Mouse (Mus musculus) right cerebral cortex, postnatal 14 days (tissue): ENCODE results near the gene Ints12.

ENCODE experiments used
- DNase-seq: peaks from one replicate; pipeline ENCODE4 v3.0.0; 2022

Ints12 gene

DNA sequence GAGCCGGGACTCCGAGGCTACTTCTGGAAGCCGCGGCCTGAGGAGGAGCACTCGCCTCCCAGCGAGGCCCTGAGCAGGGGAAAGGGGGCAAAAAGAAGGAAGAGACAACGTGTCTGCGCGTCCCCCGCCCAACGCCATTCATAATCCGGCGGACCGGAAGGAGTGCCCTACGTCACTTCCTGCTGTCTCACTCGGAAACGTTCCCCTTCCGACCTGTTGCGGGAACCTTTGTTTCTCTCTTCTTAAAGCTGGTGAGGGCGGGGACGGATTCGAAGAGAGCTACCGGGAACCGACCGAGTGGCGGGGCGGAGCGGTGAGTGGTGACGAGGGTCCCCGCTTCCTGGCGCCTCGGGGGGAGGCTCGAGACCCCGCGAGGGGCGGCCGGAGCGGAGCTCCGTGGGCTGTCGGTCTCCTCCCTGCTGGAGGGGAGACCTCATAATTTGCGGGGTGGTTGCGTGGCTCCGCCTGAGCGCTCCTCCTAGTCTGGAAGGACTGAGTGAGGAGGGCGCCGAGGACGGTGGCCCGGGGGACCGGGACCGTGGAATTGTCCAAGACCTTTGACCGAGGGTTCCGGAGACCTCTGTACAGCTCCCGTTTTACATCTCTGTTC is at the start of gene Ints12, which contains the start of gene Gstcd:
Ints12 (plus strand) TSS at position 177 of the 610 bp plus-strand sequence.
Gstcd (minus strand) TSS at position 370 of the 610 bp plus-strand sequence.
- peak; percentile 92 for DNase-seq

DNA sequence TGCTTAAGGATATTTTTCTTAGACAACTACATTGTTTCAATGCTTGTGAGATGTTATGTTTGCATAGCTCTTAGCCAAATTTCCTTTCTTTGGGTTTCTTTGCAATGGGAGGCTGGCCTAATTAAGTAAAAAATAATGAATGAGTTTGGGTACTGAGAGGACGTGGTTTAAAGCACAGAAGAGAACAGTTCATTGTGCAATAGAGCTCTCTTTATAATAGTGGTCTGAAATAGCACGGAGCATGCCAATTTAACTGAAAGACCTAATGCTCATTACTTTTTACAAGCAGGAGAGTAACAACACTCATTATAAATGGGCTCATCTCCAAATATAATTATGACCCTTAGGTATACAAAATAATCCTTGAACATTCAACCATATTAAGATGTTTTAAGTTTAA is 39.6 kb upstream of the Ints12 start:
- DNase-seq, result no peak

DNA sequence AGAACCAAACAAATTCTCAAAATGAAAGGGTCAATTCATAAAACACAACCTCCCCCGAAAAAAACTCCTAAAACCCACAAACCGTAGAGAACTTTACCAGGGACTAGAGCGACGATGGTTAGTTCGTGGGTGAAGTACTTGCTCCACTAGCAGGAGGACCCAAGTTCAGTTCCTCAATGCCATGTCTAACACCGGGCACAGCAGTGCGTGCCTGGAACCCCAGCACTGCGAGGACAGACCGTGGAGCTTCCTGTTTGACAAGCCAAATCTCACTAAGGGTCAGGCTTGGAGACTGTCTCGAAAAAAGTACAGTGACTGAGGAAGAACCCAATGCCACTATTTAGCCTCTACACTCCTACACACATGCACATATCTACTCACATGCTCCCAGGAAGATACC is 16.1 kb upstream of the Ints12 start:
- peak; percentile 9 for DNase-seq

DNA sequence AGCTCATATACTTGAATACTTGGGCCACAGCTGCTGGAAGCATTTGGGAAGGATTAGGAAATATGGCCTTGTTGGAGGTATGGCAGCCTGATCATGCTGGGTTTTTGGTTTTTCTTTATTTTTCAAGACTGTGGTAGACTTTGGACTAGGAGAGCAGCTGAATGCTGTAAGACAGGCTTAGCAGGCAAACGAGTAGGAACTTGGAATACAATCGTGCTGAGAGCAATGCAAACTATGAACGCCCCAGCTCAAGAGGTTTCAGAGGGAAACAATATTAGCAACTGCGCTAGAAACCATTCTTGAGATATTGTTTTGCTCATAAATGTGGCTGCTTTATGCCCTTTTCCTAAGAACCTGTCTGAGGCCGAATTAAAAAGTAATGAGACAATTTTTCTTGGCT is 8.9 kb upstream of the Ints12 start:
- no peak for DNase-seq

DNA sequence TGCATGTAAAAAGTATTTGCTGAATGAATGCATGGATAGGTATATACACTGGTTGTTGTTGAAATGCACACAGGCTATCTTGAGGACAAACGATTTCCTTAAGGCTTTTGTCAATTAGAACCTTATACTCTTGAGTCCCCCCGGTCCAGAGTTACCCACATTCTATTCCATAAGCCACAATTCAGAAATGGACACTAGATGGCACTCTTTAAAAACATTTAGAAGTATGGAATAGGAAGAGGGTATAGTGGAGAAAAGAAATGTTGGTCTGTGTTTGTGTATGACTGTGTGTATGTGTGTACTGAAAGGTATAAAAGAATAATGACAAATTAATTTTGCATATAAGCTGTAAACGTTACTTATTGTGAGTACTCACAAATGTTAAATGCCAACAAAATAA is 5.8 kb upstream of the Ints12 start:
- no peak for DNase-seq

DNA sequence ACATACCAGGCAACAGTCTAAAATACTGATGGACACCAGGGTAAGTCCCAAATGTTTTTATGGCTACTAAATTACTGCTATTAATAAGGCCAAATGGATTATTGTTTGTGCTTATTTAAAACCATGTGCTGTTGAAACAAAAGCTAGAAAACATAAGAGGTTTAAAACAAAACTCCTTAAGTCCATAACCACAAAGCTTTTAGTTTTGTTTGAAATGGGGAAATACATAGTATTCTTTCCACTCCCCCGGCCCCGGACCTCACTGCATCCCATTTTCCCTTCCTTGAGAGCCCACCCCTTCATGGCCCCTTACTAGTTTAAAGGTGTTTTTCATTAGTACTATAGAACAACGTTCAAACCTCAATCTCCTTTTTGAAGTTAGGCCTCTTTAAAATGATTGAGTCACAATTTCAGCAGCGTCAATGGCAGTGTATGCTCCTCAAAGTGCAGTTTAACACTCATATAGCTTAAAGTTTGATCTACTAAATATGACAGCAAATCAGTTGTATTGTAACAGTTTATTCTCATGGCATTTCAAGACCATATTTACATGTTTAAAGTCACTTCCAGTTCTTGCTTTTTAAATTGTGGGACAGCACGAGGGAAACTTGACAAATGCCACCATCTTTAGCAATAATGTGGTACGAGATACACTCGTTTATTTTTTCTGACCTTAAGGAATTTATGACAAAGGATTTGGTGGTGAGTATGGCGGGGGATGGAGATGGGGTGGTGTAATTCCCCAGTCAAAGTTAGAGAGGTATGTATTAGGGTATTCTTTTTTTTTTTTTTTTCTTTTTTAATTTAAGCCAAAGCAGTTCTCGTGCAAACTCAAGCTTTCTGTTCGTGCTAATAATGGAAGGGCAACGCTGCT is 1.2 kb upstream of the Ints12 start:
- no peak for DNase-seq

DNA sequence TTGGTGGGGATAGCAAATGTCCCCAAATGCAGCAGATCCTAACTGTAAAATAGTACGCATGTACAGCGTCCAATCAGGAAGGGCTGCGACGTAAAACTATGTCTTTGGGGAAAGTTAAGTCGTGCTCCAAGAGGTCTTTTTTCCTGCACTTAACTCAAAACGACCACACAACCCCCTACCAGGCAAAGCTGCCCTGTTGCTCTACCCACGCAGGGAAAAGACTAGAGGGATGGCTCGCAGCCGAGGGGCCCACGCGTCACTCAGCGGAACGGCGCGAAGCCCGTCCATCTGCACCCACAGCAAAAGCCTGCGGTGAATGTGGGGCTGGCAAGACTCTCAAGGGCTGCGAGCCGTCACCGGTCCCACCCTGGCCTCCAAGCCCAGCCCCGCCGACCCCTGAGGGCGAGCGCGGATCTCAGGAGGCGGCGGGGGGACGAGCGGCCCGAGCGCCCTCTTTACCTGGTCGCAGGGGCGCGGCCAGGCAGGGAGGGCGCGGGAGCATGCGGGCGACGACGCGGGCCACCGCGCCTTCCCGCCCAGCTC is 448 bp upstream of the Ints12 start:
- DNase-seq, result peak; percentile 58

DNA sequence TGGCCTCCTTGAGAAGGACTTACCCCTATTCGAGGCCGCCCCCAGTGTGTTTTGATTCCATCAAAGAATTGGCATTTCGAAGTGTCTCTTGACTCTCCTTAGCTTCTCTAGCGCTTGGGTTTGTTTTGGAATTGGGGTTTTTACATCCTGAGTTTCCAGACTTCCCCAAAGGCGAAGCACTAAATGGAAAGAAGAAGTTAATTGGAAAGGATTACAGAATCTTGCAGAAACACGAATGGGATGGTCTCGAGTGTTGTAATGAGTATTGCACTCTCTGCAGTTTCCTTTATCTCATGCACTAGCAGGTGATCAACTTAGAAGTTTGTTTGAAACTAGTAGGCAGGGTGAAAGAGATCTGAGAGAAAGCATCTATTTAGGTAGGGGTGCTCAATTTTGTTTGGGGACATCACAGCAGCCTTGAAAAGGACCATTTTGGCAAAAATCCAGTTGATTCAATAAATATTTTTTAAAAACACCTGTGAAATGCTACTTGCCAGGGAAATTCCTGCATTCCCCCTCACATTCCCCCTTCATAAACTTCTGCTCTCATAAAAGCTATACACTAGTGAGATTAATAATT is 724 bp downstream of the Ints12 start:
- no peak for DNase-seq

DNA sequence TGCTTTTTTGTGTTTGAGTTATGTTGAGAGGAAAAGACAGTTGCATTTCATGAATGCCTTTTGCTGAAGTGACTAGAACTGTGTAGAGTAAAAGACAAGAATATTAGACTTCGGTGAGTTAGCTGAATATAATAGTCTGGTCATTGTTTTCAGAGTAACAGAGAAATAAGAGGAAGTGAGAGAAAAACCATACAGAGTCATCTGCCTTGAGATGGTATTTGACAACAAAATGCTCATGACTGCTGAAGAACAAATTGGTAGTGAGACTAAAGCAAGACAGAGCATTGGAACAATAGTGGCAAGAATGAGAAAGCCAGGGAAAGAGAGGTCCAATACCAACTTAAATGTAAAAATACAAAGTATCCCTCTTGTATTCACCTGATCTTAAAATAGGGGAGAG is 1.3 kb downstream of the Ints12 start:
- no peak for DNase-seq

DNA sequence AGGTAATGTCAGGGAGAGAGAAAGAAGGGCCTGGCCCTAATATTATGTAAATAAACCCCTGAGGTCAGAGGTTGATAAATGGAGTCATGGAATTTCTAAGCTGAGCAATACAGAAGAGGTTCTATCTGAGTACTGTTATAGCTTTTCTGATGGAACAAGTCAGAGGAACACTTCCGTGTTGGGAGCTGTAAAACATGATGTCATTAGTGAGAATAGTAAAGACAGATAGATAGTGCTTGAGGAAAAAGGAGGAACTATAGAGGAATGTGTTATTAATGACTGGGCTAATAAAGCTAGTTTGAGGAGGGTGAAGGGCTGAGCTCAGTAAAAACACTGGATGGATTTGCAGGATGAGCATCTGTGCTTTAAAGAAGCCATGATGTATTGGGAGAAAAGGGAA is 2.7 kb downstream of the Ints12 start:
- no peak for DNase-seq

DNA sequence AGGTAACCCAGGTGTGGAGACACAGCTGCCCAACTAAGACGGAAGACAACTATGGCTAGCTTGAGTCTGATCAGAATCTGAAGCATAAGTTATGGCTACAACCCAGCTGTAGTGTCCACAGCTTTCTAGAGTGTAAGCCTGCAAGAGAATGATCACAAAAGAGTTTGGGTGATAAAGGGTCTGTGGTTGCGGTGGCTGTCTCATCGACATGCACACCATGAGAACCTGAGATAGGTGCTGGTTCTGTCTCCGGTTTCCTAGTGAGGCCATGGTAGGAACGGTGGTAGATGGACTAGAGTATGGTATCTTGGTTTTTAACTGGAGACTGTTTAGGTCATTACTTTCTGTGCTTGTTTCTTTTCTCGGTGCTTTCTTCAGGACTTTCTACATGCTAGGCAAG is 6.3 kb downstream of the Ints12 start:
- DNase-seq, result no peak

DNA sequence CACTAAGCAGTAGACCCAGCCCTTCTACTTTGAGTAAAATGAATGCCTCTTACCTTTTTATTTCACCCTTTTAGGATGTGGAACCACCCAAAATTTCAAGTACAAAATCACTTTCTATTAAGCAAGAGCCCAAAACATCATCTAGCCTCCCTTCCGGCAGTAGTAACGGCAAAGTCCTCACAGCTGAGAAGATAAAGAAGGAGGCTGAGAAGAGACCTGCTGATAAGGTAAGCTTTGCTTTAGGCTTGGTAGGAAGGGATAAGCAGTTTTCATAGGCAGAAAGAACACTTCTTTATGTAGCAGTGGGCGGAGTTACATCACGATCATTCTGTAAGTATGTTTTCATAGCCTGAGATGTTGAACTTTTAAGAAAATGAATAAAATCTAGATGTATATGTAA is 6.7 kb downstream of the Ints12 start:
- DNase-seq, result no peak

DNA sequence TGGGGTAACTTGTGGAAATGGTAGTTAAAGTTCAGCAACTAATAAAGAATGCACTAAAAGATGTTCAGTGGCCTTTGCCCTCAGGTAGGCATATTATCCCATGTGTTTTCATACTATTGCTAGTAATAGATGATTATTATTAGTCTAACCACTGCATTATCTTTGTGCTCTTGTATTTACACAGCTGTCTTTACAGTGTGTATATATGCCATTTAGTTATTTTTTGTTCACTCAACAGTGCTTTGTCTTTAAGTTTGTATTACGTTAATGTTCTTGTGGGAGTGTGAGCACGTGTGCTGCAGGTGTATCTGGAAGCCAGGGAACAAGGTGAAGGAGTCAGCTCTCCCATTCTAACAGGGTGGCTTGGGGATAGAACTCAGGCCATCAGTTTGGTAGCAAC is 7.3 kb downstream of the Ints12 start:
- no peak for DNase-seq

DNA sequence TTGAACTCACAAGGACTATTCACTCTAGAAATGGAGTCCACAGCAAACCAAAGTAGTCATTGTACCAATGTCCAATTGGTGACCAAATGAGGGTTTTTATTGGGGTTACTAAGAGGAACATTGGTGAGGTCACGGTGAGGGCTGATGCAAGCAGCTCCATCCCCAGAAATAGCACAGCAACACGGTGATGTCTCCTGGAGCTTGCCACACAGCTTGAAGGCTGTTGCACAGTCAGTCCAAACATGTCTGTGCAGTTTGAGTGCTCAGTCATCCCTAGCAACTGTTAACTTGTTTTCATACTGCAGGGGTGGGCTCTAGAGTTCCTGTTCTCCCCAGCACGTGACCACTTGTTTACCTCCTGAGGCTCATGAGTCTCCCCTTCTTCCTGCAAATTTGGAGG is 12.1 kb downstream of the Ints12 start:
- DNase-seq, result no peak

DNA sequence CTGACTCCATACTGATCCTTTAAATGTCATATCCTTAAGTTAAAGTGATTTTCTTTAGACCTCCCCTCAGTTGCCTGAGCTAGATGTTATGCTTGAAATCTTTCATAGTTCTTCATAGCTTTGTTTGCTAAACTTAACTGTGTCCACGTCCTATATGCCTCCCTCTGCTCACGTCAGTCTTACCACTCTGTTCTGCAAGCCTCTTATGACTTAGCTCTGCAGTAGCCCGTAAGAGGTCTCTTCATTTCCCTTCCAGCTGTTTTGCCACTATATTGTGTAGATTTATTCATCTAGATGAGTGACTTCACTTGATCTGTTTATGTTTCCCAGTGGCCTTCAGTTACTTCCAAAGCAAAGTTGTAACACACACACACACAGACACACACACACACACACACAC is 12.8 kb downstream of the Ints12 start:
- no peak for DNase-seq

DNA sequence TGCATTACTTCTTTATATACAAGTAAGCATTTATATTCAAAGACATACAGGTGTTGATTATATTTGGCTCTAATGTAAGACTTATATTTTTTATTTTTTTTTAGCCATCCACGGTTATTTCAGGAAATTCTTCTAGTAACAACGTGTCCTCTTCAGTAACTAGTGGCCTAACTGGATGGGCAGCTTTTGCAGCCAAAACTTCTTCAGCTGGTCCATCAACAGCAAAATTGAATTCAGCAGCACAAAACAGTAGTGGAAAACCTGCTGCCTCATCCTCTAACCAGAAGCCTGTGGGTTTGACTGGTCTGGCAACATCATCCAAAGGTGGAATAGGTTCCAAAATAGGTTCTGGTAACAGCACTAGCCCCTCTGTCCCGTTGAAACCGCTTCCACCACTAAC is 17.1 kb downstream of the Ints12 start:
- no peak for DNase-seq

DNA sequence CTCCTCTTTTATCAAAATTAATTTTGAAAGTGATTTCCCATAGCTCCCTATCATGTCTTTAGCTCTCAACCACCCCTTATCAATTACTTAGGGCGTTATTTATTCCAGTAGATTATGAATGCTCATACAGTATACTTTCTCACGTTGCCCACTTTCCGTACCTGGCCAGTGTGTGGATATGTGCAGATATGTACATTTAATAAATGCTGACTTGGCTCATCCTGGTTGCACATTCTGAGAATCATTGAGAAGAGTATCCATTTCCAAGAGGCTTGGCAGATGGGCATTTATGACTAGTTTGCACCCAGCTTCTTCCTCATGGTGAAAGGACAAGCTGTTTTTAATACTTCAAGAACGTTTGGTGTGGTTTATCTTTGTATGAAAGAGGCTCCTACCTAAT is 18.2 kb downstream of the Ints12 start:
- no peak for DNase-seq

DNA sequence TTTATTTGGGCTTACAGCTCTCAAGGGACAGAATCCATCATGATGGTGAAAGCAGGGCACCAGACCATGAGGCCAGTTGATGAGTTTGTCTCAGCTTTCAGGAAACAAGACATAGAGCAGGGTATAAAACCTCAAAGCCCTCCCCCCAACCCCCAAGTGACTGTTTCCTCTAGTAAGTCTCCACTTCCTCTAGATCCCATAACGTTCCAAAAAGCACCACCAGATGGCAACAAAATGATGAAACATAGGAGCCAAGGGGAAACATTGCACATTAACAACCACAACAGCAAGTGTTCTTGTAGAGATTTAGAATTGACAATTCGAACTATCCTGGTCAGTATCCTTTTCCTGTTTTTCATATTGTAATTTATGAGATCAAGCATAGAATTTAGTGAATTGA is 20.1 kb downstream of the Ints12 start:
- DNase-seq, result no peak

DNA sequence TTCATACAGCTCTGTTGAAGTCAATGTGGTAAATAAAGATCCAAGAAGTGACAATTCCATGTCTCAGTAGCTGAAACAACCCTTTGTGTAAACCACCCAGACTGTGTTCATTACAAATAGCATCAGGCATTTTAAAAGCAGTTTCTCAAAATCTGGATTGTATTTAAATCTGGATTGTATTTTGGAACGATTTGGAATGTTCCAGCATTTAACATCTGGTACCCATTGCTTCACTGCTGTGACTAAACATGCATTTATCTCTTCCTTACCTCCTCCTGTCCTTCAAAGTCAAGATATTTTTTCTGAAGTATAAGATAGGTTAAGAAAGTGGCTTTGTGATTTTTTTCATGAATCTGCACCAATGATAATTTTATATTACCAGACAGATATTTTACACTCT is 21.6 kb downstream of the Ints12 start:
- no peak for DNase-seq

DNA sequence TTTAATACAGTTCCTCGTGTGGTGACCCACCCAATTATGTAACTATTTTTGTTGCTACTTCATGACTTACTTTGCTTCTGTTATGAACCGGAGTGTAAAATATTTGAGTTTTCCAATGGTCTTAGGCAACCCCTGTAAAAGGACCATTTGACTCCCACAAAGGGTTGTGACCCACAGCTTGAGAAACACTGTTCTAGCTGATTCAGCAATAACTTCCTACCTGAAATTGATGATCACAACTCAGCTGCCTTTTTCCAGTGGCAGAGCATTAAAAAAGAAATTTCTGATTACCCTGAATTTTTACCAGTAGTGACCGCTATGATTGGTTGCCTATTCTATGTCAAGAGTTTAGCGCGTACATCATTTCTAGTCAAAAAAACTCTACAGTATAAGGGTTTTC is 39.7 kb downstream of the Ints12 start:
- no peak for DNase-seq

DNA sequence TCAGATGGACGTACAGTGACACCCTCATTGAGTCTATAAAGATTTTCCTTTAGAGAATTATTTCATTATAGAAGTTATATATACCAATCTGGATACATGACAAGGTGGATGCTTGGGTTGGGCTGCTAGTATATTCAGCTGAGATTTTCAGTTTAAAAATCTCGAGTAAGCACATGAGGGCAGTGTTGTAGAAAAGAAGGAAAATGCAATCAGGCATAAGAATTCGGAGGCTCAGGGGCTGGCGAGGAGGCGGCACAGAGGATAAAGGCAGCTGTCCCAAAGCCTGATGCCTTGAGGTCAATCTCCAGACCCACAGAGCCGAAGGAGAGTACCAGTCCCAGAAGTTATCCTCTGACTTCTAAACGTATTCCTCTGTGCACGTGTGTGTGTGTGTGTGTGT is 41.0 kb downstream of the Ints12 start:
- no peak for DNase-seq

DNA sequence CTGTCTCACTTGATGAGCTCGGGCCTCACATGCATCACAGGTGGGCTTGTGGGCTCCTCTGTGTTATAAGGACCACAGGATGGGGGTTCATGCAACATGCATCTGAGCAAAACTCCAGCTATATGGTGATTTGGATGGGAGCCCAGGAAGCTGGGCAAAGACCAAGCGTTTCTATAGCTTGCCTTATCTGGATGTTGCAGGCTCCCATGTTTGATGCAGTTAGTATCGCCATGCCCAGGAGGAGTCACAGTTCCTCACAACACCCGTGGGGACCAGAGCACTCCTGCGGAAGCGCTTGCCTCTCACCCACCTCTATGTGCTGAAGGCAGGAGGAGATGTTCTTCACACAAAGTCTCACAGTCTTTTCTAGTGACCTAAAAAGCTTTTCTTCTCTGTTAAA is 50.2 kb downstream of the Ints12 start:
- no peak for DNase-seq

DNA sequence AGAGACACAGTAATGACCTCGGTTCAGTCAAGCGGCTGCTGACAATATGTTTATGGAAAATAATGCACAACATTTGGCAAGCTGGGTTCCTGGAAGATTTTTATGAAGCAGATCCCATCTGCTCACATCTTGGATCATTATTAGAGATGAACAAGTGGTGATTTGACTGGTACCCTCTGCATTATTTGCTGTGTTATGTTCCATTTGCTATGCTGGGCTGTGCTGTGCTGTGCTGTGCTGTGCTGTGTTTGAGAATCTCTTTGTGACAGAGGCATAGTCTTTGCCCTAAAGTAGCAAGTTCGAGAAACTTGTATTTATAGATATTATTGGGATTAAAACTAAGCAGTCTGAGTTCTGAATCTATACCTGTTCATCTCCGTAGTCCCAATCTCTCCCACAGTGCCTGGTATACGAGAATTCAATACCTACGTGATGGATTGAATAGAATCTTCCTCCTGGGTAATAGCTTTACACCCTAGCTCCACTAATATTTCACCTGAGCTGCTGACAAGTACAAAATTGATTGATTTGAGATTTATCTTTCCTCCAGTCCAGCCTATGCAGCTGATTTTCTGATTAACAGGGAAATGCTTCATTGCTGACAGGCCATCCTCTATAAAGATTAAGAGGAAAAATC is 53.0 kb downstream of the Ints12 start:
- no peak for DNase-seq

DNA sequence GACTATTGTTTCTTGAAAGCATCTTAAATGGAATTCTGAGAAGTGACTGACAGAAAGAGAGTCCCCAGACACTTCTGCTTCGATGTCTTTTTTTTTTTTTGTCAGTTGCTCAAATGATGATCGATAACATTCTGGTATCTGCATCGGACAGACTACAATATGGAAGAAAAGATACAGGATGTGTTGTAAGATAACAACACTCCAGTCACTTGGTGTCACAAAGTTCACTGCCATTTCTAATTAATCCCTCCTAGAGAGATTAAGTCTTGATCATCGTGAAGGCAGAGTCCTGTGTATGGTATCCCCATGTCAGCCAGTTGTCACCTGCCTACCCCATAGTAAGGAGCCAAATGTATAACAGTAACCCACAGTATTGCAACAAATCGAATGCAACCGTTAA is 60.0 kb downstream of the Ints12 start:
- no peak for DNase-seq
